Mouse (Mus musculus) olfactory bulb, adult 2 months (tissue): ENCODE measurements around the gene Entpd5.

ENCODE experiments used
- CTCF ChIP-seq: fragments of 200-500 bp; IDR thresholded peaks from 2 replicates; pipeline ENCODE4 v1.5.1; 2012; ENCODE audit warnings: low read depth, mild to moderate bottlenecking, low read length, moderate library complexity; ENCODE audit not compliant: insufficient read depth
- POLR2A ChIP-seq: fragments of 200-500 bp; IDR thresholded peaks from 2 replicates; pipeline ENCODE4 v1.6.1; 2012; ENCODE audit warnings: mild to moderate bottlenecking, low read depth, low read length, moderate library complexity; ENCODE audit not compliant: insufficient read depth

- no peak for TF ChIP-seq CTCF
- TF ChIP-seq POLR2A = no peak
These were observed 43.0 kb upstream of the Entpd5 start for GRCm38 (mm10) chr12:84451801-84452200.
